Mouse (Mus musculus): ENCODE results near the gene Selenbp2. TPM values are rescaled to one million over a fixed set of nuclear protein-coding genes. Genes with fewer than 3 reads are reported as not detected.
"Not testable (repeated sequence)": the region's sequence is repeated elsewhere in the genome, so short reads cannot be mapped to it uniquely, and the experiment has no call there.

The Selenbp2 gene
- not detected in 2 replicates for polyA plus RNA-seq (2014; fragmentation: Nextera tagmentation; extraction: Ambion mirVana)

- no peak for DNase-seq (ENCODE audit: low spot score)
- Histone ChIP-seq H3K36me3 (ENCODE audit: control insufficient read depth, insufficient read depth, low read length) (no peaks in the 10 kb centered on the region), H3K27ac (ENCODE audit: low read depth, low read length) (no peak within 1 kb of the TSS), H3K4me2 (ENCODE audit: low read depth) (no peak within 1 kb of the TSS), H3K9me3 (ENCODE audit: control insufficient read depth, low read length) (no peaks in the 10 kb centered on the region), H3K27me3 (ENCODE audit: control insufficient read depth, insufficient read depth, low read length) (no peaks in the 10 kb centered on the region), H3K9ac (ENCODE audit: low read length) (no peak within 1 kb of the TSS), H3K4me1 (ENCODE audit: control insufficient read depth, insufficient read depth, low read length) (no peaks in the 10 kb centered on the region), H3K4me3 (ENCODE audit: low read depth, low read length) (no peak within 1 kb of the TSS)
- no peak for ATAC-seq (ENCODE audit: insufficient read depth, low FRiP score, low TSS enrichment)
- 60% methylated on average over 5 of the region's 5 CpGs for WGBS
These were observed at the start of gene Selenbp2 for GRCm38 (mm10) chr3:94693329-94693825. TSS of gene Selenbp2 (plus strand) at chr3:94693556.

- Histone ChIP-seq H3K27me3 (ENCODE audit: control insufficient read depth, insufficient read depth, low read length) (no peaks in the 10 kb centered on the region), H3K4me1 (ENCODE audit: control insufficient read depth, insufficient read depth, low read length) (0 out of 2 replicates have a peak, but pooled peaks cover 2% of the 10 kb centered on the region), H3K9me3 (ENCODE audit: control insufficient read depth, low read length) (no peaks in the 10 kb centered on the region), H3K9ac (ENCODE audit: low read length) (no peak overlapping the region), H3K27ac (ENCODE audit: low read depth, low read length) (no peak overlapping the region), H3K36me3 (ENCODE audit: control insufficient read depth, insufficient read depth, low read length) (no peaks in the 10 kb centered on the region), H3K4me3 (ENCODE audit: low read depth, low read length) (no peak overlapping the region), H3K4me2 (ENCODE audit: low read depth) (no peak overlapping the region)
- no peak for DNase-seq (ENCODE audit: low spot score)
- ATAC-seq (ENCODE audit: insufficient read depth, low FRiP score, low TSS enrichment) = no peak
- 45% methylated on average over 6 of the region's 6 CpGs for WGBS
These were observed 44.4 kb upstream of the Selenbp2 start for GRCm38 (mm10) chr3:94648755-94649590.

- H3K27ac ChIP-seq (ENCODE audit: low read depth, low read length) = no peak overlapping the region
- WGBS = 81% methylated on average over 7 of the region's 7 CpGs
- no peak for ATAC-seq (ENCODE audit: insufficient read depth, low FRiP score, low TSS enrichment)
These were observed 42.9 kb upstream of the Selenbp2 start for GRCm38 (mm10) chr3:94650409-94650808.

GRCm38 (mm10) chr3:94653967-94654366 is 39.4 kb upstream of the Selenbp2 start:
- 79% methylated on average over 1 of the region's 1 CpGs for WGBS

More at GRCm38 (mm10) chr3:94650409-94650808, 42.9 kb upstream of the Selenbp2 start:
- Histone ChIP-seq H3K36me3 (ENCODE audit: control insufficient read depth, insufficient read depth, low read length) (no peaks in the 10 kb centered on the region), H3K4me1 (ENCODE audit: control insufficient read depth, insufficient read depth, low read length) (0 out of 2 replicates have a peak, but pooled peaks cover 2% of the 10 kb centered on the region), H3K4me2 (ENCODE audit: low read depth) (no peak overlapping the region), H3K9me3 (ENCODE audit: control insufficient read depth, low read length) (no peaks in the 10 kb centered on the region), H3K4me3 (ENCODE audit: low read depth, low read length) (no peak overlapping the region), H3K9ac (ENCODE audit: low read length) (no peak overlapping the region), H3K27me3 (ENCODE audit: control insufficient read depth, insufficient read depth, low read length) (no peaks in the 10 kb centered on the region)
- no peak for DNase-seq (ENCODE audit: low spot score)

GRCm38 (mm10) chr3:94657852-94658739 is 35.3 kb upstream of the Selenbp2 start:
- not testable (repeated sequence) for H3K9me3 ChIP-seq (ENCODE audit: control insufficient read depth, low read length); H3K36me3 ChIP-seq (ENCODE audit: control insufficient read depth, insufficient read depth, low read length); H3K27ac ChIP-seq (ENCODE audit: low read depth, low read length); H3K9ac ChIP-seq (ENCODE audit: low read length); H3K27me3 ChIP-seq (ENCODE audit: control insufficient read depth, insufficient read depth, low read length); H3K4me1 ChIP-seq (ENCODE audit: control insufficient read depth, insufficient read depth, low read length)
- 2% methylated on average over 23 of the region's 47 CpGs for WGBS
- DNase-seq (ENCODE audit: low spot score) (peak; percentile 24), ATAC-seq (ENCODE audit: insufficient read depth, low FRiP score, low TSS enrichment) (peak; percentile 60)
- Histone ChIP-seq H3K4me3 (ENCODE audit: low read depth, low read length) (peak overlapping the region; percentile 27; the same call in 1 of the 2 replicates), H3K4me2 (ENCODE audit: low read depth) (peak overlapping the region; percentile 55)

More at GRCm38 (mm10) chr3:94653967-94654366, 39.4 kb upstream of the Selenbp2 start:
- H3K4me3 ChIP-seq (ENCODE audit: low read depth, low read length); H3K27me3 ChIP-seq (ENCODE audit: control insufficient read depth, insufficient read depth, low read length); H3K27ac ChIP-seq (ENCODE audit: low read depth, low read length); ATAC-seq (ENCODE audit: insufficient read depth, low FRiP score, low TSS enrichment); H3K9me3 ChIP-seq (ENCODE audit: control insufficient read depth, low read length); H3K4me1 ChIP-seq (ENCODE audit: control insufficient read depth, insufficient read depth, low read length); H3K9ac ChIP-seq (ENCODE audit: low read length); DNase-seq (ENCODE audit: low spot score); H3K4me2 ChIP-seq (ENCODE audit: low read depth); H3K36me3 ChIP-seq (ENCODE audit: control insufficient read depth, insufficient read depth, low read length): not testable (repeated sequence)

GRCm38 (mm10) chr3:94658740-94659095 is 34.6 kb upstream of the Selenbp2 start, which contains the start of gene Tuft1:
TSS of gene Tuft1 (minus strand) at chr3:94658872.
- peak; percentile 88 for ATAC-seq (ENCODE audit: insufficient read depth, low FRiP score, low TSS enrichment)
- not testable (repeated sequence) for H3K9ac ChIP-seq (ENCODE audit: low read length); H3K4me1 ChIP-seq (ENCODE audit: control insufficient read depth, insufficient read depth, low read length); H3K27me3 ChIP-seq (ENCODE audit: control insufficient read depth, insufficient read depth, low read length); H3K36me3 ChIP-seq (ENCODE audit: control insufficient read depth, insufficient read depth, low read length); H3K9me3 ChIP-seq (ENCODE audit: control insufficient read depth, low read length); H3K27ac ChIP-seq (ENCODE audit: low read depth, low read length); DNase-seq (ENCODE audit: low spot score)
- WGBS = 0% methylated on average over 18 of the region's 33 CpGs
- Histone ChIP-seq H3K4me3 (ENCODE audit: low read depth, low read length) (peak within 1 kb of the TSS; percentile 27; the same call in 1 of the 2 replicates), H3K4me2 (ENCODE audit: low read depth) (peak within 1 kb of the TSS; percentile 55)

- not testable (repeated sequence) for H3K4me2 ChIP-seq (ENCODE audit: low read depth); H3K36me3 ChIP-seq (ENCODE audit: control insufficient read depth, insufficient read depth, low read length); H3K9me3 ChIP-seq (ENCODE audit: control insufficient read depth, low read length); H3K9ac ChIP-seq (ENCODE audit: low read length); H3K4me3 ChIP-seq (ENCODE audit: low read depth, low read length); H3K27me3 ChIP-seq (ENCODE audit: control insufficient read depth, insufficient read depth, low read length); H3K4me1 ChIP-seq (ENCODE audit: control insufficient read depth, insufficient read depth, low read length); ATAC-seq (ENCODE audit: insufficient read depth, low FRiP score, low TSS enrichment); H3K27ac ChIP-seq (ENCODE audit: low read depth, low read length); DNase-seq (ENCODE audit: low spot score)
- WGBS = 27% methylated on average over 8 of the region's 10 CpGs
These were observed 34.1 kb upstream of the Selenbp2 start for GRCm38 (mm10) chr3:94659142-94659748.

- not testable (repeated sequence) for H3K4me1 ChIP-seq (ENCODE audit: control insufficient read depth, insufficient read depth, low read length); H3K27me3 ChIP-seq (ENCODE audit: control insufficient read depth, insufficient read depth, low read length); H3K4me2 ChIP-seq (ENCODE audit: low read depth); H3K9ac ChIP-seq (ENCODE audit: low read length); H3K4me3 ChIP-seq (ENCODE audit: low read depth, low read length); DNase-seq (ENCODE audit: low spot score); H3K9me3 ChIP-seq (ENCODE audit: control insufficient read depth, low read length); H3K27ac ChIP-seq (ENCODE audit: low read depth, low read length); H3K36me3 ChIP-seq (ENCODE audit: control insufficient read depth, insufficient read depth, low read length); ATAC-seq (ENCODE audit: insufficient read depth, low FRiP score, low TSS enrichment)
- 89% methylated on average over 2 of the region's 2 CpGs for WGBS
These were observed 32.5 kb upstream of the Selenbp2 start for GRCm38 (mm10) chr3:94660841-94661240.
